Mouse (Mus musculus) C2C12 (cell line): Measurements from ENCODE around the gene Brsk1. TPM values are rescaled to one million over a fixed set of nuclear protein-coding genes. Genes with fewer than 3 reads are reported as not detected.

Experiments used
- H3K27me3 ChIP-seq: one replicate; pipeline ENCODE4 v1.6.1; 2011; ENCODE audit not compliant: control insufficient read depth, insufficient read depth, insufficient read length
- H3K36me3 ChIP-seq: one replicate; pipeline ENCODE4 v1.6.1; 2011; ENCODE audit not compliant: control insufficient read depth, insufficient read depth
- H3K4me3 ChIP-seq: one replicate; pipeline ENCODE4 v1.5.1; 2011; ENCODE audit warnings: mild to moderate bottlenecking, control low read depth; ENCODE audit not compliant: poor library complexity, insufficient read depth, severe bottlenecking
- H3K79me2 ChIP-seq: one replicate; pipeline ENCODE4 v1.6.1; 2011; ENCODE audit not compliant: control insufficient read depth, insufficient read depth
- H3K79me3 ChIP-seq: one replicate; pipeline ENCODE4 v1.6.1; 2011; ENCODE audit warnings: low read depth, control low read depth
- H3ac ChIP-seq: one replicate; pipeline ENCODE3; 2011; ENCODE audit warnings: low read depth; ENCODE audit not compliant: control insufficient read depth, insufficient read length
- CEBPB ChIP-seq: IDR thresholded peaks from one replicate; pipeline ENCODE4 v1.6.1; 2011; ENCODE audit warnings: low read depth, mild to moderate bottlenecking, control low read depth, moderate library complexity
- CTCF ChIP-seq: IDR thresholded peaks from one replicate; pipeline ENCODE4 v1.5.1; 2011; ENCODE audit not compliant: control insufficient read depth, insufficient read depth, insufficient read length
- FOSL1 ChIP-seq: IDR thresholded peaks from one replicate; pipeline ENCODE4 v1.8.0; 2011; ENCODE audit warnings: mild to moderate bottlenecking, low read length; ENCODE audit not compliant: poor library complexity, insufficient read depth, severe bottlenecking
- MAX ChIP-seq: IDR thresholded peaks from one replicate; pipeline ENCODE4 v1.6.1; 2011; ENCODE audit warnings: mild to moderate bottlenecking, control low read depth
- MYOD1 ChIP-seq: IDR thresholded peaks from one replicate; pipeline ENCODE4 v1.6.1; 2011; ENCODE audit warnings: low read depth; ENCODE audit not compliant: control insufficient read depth, insufficient read length
- MYOG ChIP-seq: IDR thresholded peaks from one replicate; pipeline ENCODE4 v1.6.1; 2011; ENCODE audit not compliant: control insufficient read depth, insufficient read length; ENCODE audit errors: extremely low read depth
- USF1 ChIP-seq: IDR thresholded peaks from one replicate; pipeline ENCODE4 v1.6.1; 2011; ENCODE audit warnings: low read depth, mild to moderate bottlenecking, control low read depth, moderate library complexity
- polyA plus RNA-seq: library from polyadenylated mRNA; unstranded; fragments of >200 nt; fragmentation: generic; extraction: Trizol; gene quantifications from one replicate; pipeline ENCODE4 v1.2.1, GENCODE M21; 2012; ENCODE audit warnings: missing spikeins

The Brsk1 gene
- polyA plus RNA-seq, 1 experiment = 15.3 TPM

DNA sequence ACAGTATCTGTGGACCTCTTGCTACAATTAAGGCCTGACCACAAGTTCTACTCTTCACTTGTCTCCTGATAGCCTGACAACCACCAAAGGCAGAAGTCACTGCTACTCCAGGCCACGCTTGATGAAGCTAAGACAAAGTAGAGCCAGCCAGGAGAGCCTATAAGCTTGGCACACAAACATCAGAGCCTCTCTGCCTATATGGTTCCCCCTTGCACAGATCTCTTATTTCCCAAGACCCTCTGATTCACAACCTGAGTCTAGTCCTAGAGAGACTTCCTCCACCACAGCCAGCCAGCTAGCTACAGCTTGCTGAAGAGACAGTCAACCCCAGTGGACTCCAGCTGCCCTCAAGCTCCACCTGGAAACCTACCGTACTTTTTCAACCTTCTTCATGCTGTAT lies 42.4 kb upstream of the Brsk1 start:
- H3K36me3 ChIP-seq = peaks cover 41% of the 10 kb centered on the region
- no peak overlapping the region for H3ac ChIP-seq
- peaks cover 46% of the 10 kb centered on the region for H3K79me2 ChIP-seq
- TF ChIP-seq MYOG (no peak), CEBPB (no peak), USF1 (no peak), CTCF (no peak), MAX (no peak), FOSL1 (no peak), MYOD1 (no peak)
- H3K4me3 ChIP-seq = no peak overlapping the region
- peaks cover 41% of the 10 kb centered on the region for H3K79me3 ChIP-seq
- H3K27me3 ChIP-seq = no peaks in the 10 kb centered on the region

DNA sequence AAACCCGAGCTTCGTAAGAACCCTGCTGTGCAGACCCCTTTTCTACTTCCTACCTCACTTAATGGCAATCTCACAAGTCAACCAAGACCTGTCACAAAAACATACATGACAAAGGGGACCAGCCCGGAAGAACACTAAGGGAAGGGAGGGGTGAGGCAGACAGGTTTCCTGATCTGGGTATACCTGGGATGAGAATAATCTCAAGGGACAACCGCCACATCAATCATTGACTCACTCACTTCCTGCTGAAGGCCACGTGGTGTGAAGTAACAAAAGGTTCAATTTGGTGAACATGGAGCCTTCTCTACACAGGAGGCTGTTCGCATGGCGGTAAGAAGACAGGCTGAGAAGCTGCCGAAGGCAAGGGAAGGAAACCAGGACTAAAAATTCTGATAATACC lies 38.8 kb upstream of the Brsk1 start:
- H3ac ChIP-seq = no peak overlapping the region

DNA sequence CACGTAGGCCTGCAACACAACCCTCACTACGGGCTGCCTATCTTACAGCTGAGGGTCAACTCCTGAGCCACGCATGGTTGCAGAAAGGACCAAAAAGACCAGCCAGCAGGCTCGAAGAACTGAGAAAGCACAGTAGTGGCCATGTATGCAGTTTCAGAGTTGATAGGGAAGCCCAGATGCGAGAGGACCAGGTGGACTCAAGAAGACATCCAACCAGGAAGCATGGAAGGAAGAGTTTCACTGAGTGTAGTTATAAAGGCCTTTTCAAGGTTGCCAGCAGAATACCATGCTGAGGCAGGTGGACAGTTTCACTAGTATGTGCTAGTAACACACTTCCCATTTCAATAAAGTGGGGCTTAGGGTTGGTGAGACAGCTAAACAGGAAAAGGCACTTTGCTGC lies 37.7 kb upstream of the Brsk1 start:
- no peak overlapping the region for H3K4me3 ChIP-seq
- H3ac ChIP-seq = no peak overlapping the region
- TF ChIP-seq CEBPB (no peak), FOSL1 (no peak), CTCF (no peak), MYOD1 (no peak), MYOG (no peak), MAX (no peak), USF1 (no peak)
- H3K79me2 ChIP-seq = peaks cover 80% of the 10 kb centered on the region
- H3K36me3 ChIP-seq = peaks cover 20% of the 10 kb centered on the region
- H3K79me3 ChIP-seq = peaks cover 77% of the 10 kb centered on the region
- no peaks in the 10 kb centered on the region for H3K27me3 ChIP-seq

More for the DNA sequence above, 38.8 kb upstream of the Brsk1 start:
- H3K4me3 ChIP-seq = no peak overlapping the region
- H3K79me3 ChIP-seq = peaks cover 72% of the 10 kb centered on the region
- H3K36me3 ChIP-seq = peaks cover 20% of the 10 kb centered on the region
- H3K79me2 ChIP-seq = peaks cover 80% of the 10 kb centered on the region
- H3K27me3 ChIP-seq = no peaks in the 10 kb centered on the region
- TF ChIP-seq MYOD1 (no peak), CEBPB (no peak), USF1 (no peak), FOSL1 (no peak), MAX (no peak)

- no peaks in the 10 kb centered on the region for H3K27me3 ChIP-seq
- peaks cover 76% of the 10 kb centered on the region for H3K79me3 ChIP-seq
- peaks cover 80% of the 10 kb centered on the region for H3K79me2 ChIP-seq
- TF ChIP-seq MYOG (no peak), FOSL1 (no peak), CEBPB (no peak), CTCF (no peak), USF1 (no peak), MYOD1 (no peak)
- peaks cover 20% of the 10 kb centered on the region for H3K36me3 ChIP-seq
- H3ac ChIP-seq = no peak overlapping the region
- no peak overlapping the region for H3K4me3 ChIP-seq
Observed at GRCm38 (mm10) chr7:4653351-4653750, 37.1 kb upstream of the Brsk1 start.

GRCm38 (mm10) chr7:4653780-4654179 lies 36.6 kb upstream of the Brsk1 start:
- Histone ChIP-seq H3ac (no peak overlapping the region), H3K36me3 (peaks cover 20% of the 10 kb centered on the region), H3K27me3 (no peaks in the 10 kb centered on the region), H3K79me3 (peaks cover 74% of the 10 kb centered on the region), H3K4me3 (no peak overlapping the region), H3K79me2 (peaks cover 81% of the 10 kb centered on the region)
- TF ChIP-seq MYOG (no peak), CEBPB (no peak), FOSL1 (no peak), USF1 (no peak), CTCF (no peak), MAX (no peak), MYOD1 (no peak)

GRCm38 (mm10) chr7:4654221-4654620 lies 36.2 kb upstream of the Brsk1 start:
- no peak for TF ChIP-seq USF1
- TF ChIP-seq MAX = no peak
- TF ChIP-seq MYOD1 = no peak
- TF ChIP-seq MYOG = no peak
- Histone ChIP-seq H3K79me3 (peaks cover 74% of the 10 kb centered on the region), H3K79me2 (peaks cover 81% of the 10 kb centered on the region), H3K36me3 (peaks cover 20% of the 10 kb centered on the region), H3ac (no peak overlapping the region), H3K27me3 (no peaks in the 10 kb centered on the region), H3K4me3 (no peak overlapping the region)

GRCm38 (mm10) chr7:4655393-4655792 lies 35.0 kb upstream of the Brsk1 start:
- peaks cover 72% of the 10 kb centered on the region for H3K79me3 ChIP-seq
- H3K79me2 ChIP-seq = peaks cover 81% of the 10 kb centered on the region
- H3K27me3 ChIP-seq = no peaks in the 10 kb centered on the region
- peaks cover 20% of the 10 kb centered on the region for H3K36me3 ChIP-seq
- no peak overlapping the region for H3K4me3 ChIP-seq
- TF ChIP-seq FOSL1 (no peak), MYOD1 (no peak), MAX (no peak), CTCF (no peak), CEBPB (no peak), USF1 (no peak), MYOG (no peak)
- no peak overlapping the region for H3ac ChIP-seq
